Mouse (Mus musculus): ENCODE results near the gene Gak.

DNA sequence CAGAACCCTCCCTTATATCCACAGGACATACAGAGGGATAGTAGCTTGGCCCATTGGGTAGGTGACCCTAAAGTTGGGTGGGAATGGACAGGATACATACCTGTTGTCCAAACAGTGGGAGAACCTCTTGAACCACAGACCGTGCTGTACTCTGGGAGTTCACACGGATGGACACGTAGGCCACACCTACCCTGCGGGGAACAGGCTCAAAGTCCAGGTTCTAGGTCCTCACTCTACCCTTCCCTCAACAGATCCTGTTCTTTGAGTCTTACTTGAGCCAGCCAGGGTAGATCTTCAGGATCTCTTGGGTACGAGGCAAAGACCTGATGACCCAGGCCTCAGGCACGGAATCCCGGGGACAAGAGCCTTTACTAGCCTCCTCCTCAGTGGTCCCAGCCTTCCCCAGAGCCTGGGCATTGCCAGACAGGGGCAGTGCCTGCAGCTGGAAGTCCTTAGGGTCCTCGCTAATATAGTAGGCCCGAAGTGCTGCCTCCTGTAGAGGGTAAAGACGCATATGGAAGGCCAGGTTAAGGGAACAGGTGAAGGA is 25.0 kb upstream of the Gak start:
- TF ChIP-seq GATA1 (IDR thresholded peaks at IDR 0.05; ENCODE audit: borderline replicate concordance, low read length) (no peak), FLI1 (IDR thresholded peaks at IDR 0.05; ENCODE audit: low read length) (no peak)
